Mouse (Mus musculus) liver, adult 2 months (tissue): ENCODE data around the gene Epb41l4b. TPM values are rescaled to one million over a fixed set of nuclear protein-coding genes. Genes with fewer than 3 reads are reported as not detected.

Source experiments
- DNase-seq: peaks from one replicate; pipeline ENCODE4 v3.0.0-alpha.2; 2011; ENCODE audit warnings: low read depth, low spot score; ENCODE audit errors: extremely low read depth
- H3K27ac ChIP-seq: fragments of 200-500 bp; replicated peaks from 2 replicates; pipeline ENCODE4 v1.5.1; 2012; ENCODE audit warnings: low read depth, mild to moderate bottlenecking, control low read depth, inconsistent platforms, low read length; ENCODE audit not compliant: insufficient read depth
- H3K27me3 ChIP-seq: fragments of 200-500 bp; 2 replicates; pipeline ENCODE4 v1.6.1; 2012; ENCODE audit warnings: mild to moderate bottlenecking, moderate library complexity, low read length, inconsistent platforms; ENCODE audit not compliant: control insufficient read depth, insufficient read depth
- H3K36me3 ChIP-seq: fragments of 200-500 bp; 2 replicates; pipeline ENCODE4 v1.6.1; 2012; ENCODE audit warnings: low read length, inconsistent platforms; ENCODE audit not compliant: control insufficient read depth, insufficient read depth
- H3K4me1 ChIP-seq: fragments of 200-500 bp; 2 replicates; pipeline ENCODE4 v1.6.1; 2011; ENCODE audit warnings: low read length; ENCODE audit not compliant: control insufficient read depth, insufficient read depth
- H3K4me3 ChIP-seq: fragments of 200-500 bp; 2 replicates; pipeline ENCODE4 v1.5.1; 2011; ENCODE audit warnings: low read depth, mild to moderate bottlenecking, control low read depth, low read length, moderate library complexity; ENCODE audit not compliant: insufficient read depth
- H3K79me2 ChIP-seq: fragments of 200-500 bp; 2 replicates; pipeline ENCODE4 v1.6.1; 2012; ENCODE audit warnings: inconsistent platforms, mild to moderate bottlenecking, low read length, moderate library complexity; ENCODE audit not compliant: control insufficient read depth, insufficient read depth
- H3K9ac ChIP-seq: fragments of 200-500 bp; 2 replicates; pipeline ENCODE4 v1.6.1; 2012; ENCODE audit warnings: low read depth, mild to moderate bottlenecking, control low read depth, inconsistent platforms, low read length
- CTCF ChIP-seq: fragments of 200-500 bp; IDR thresholded peaks from 2 replicates; pipeline ENCODE4 v1.5.1; 2011; ENCODE audit warnings: low read depth, low read length, control low read depth
- POLR2A ChIP-seq: fragments of 200-500 bp; IDR thresholded peaks from 2 replicates; pipeline ENCODE4 v1.6.1; 2011; ENCODE audit warnings: low read length, control low read depth; ENCODE audit not compliant: insufficient read depth; ENCODE audit errors: extremely low read depth
- WGBS: fragments of 180-500 bp; shearing (Covaris S2); methylation state at CpG from one replicate; pipeline ENCODE4 v1.1.7; 2018; 5-methylcytosine and 5-hydroxymethylcytosine counted together
- polyA plus RNA-seq: library from polyadenylated mRNA; depleted of rRNA; stranded (reverse); fragments of >200 nt; gene quantifications from 2 replicates; pipeline ENCODE4 v1.2.3, GENCODE M21; 2012
- total RNA-seq: library from RNA; depleted of rRNA; stranded (reverse); fragments of >200 nt; gene quantifications from 2 replicates; pipeline ENCODE4 v1.2.3, GENCODE M21; 2014

Gene Epb41l4b
- total and polyA plus RNA-seq, 2 experiments, result 33.9 to 44.7 TPM

DNA sequence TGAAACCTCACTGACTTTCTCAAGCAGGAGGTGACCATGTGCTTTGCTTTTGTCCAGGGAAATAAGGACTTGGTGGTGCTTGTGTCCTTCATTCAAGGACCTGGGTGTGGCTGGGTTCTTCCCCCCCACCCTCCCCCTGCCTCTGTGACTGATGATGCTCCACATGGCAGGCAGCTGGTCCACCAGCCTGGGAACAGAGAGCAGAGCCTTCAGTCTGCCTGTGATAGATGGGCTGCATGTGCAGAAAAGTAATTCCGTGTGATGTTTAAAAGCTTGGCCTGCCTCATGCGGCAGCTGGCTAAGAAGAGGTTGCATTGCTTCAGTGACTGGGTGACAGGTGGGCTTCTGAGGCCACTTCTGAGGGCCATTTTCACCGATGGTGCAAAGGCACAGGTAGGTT is 140.5 kb downstream of the Epb41l4b start:
- no peak for DNase-seq
- Histone ChIP-seq H3K4me3 (no peak overlapping the region), H3K4me1 (no peaks in the 10 kb centered on the region), H3K36me3 (no peaks in the 10 kb centered on the region), H3K27ac (no peak overlapping the region), H3K79me2 (no peaks in the 10 kb centered on the region), H3K27me3 (no peaks in the 10 kb centered on the region), H3K9ac (no peak overlapping the region)
- 80% methylated on average over 3 of the region's 3 CpGs for WGBS
- TF ChIP-seq CTCF (no peak), POLR2A (no peak)

DNA sequence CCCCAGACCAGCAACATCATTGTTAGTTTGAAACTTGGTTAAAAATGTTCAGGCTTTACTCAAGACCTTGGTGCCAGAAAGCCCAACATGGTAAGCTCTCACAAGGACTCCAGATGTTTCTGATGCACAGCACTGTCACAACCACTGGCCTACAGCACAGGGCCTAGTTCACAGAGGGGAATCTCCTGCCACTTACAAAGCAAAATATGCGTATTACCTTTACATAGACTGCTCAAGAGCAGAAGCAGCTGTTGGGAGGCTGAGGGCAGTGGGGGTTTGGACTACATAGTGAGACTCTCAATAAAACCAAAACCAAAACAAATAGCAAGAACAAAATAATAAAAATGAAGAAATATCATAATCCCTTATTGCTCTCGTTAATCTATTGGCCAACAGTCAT is 141.8 kb downstream of the Epb41l4b start:
- Histone ChIP-seq H3K27ac (no peak overlapping the region), H3K27me3 (no peaks in the 10 kb centered on the region), H3K9ac (no peak overlapping the region), H3K4me1 (no peaks in the 10 kb centered on the region), H3K4me3 (no peak overlapping the region), H3K36me3 (no peaks in the 10 kb centered on the region), H3K79me2 (no peaks in the 10 kb centered on the region)
- no peak for DNase-seq
- TF ChIP-seq CTCF (no peak), POLR2A (no peak)
- 96% methylated on average over 2 of the region's 2 CpGs for WGBS

DNA sequence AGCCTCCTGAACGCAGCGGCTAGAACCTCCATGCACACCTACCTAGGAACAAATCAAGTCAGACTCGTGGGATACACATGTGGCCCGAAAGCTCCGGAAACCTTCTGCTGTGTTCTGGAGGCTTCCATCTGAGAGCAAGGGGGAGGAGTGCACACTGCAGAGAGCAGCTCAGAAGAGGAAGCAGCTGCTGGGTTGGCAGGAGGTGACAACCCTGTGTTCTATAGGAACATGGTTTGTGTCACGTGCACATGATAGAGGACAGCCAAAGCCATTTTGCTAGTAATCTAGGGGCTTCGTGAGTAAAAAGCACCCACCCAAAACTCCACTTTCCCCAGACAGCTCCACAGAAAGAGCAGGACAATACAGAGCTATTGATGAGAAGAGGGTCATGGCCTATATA is 149.9 kb downstream of the Epb41l4b start:
- no peak for TF ChIP-seq CTCF
- TF ChIP-seq POLR2A, result no peak
- no peaks in the 10 kb centered on the region for H3K4me1 ChIP-seq
- no peaks in the 10 kb centered on the region for H3K79me2 ChIP-seq
- no peak overlapping the region for H3K4me3 ChIP-seq
- no peak overlapping the region for H3K9ac ChIP-seq
- DNase-seq, result no peak
- no peaks in the 10 kb centered on the region for H3K36me3 ChIP-seq
- WGBS, result 82% methylated on average over 7 of the region's 7 CpGs
- peaks cover 11% of the 10 kb centered on the region for H3K27me3 ChIP-seq
- H3K27ac ChIP-seq, result no peak overlapping the region

DNA sequence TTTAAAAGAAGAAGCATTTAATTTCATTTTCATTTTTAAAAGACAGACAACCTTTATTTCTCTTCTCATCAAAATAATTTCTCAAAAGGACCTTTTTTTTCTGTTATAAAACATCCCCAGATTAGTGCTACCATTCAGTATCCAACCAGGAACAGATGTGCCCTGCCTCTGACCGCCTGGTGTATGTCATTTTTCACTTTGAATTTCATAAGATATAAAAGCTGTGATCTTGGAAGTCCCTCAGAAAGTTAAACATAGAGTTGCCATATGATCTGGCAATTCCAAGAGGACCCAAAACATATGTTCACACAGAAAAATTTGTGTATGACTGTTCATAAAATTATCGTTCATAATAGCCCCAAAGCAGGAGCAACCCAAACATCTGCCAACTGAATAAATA is 151.3 kb downstream of the Epb41l4b start:
- H3K27ac ChIP-seq, result no peak overlapping the region
- H3K36me3 ChIP-seq, result no peaks in the 10 kb centered on the region
- H3K9ac ChIP-seq, result no peak overlapping the region
- peaks cover 13% of the 10 kb centered on the region for H3K27me3 ChIP-seq
- 79% methylated on average over 2 of the region's 2 CpGs for WGBS
- no peaks in the 10 kb centered on the region for H3K4me1 ChIP-seq
- DNase-seq, result no peak
- no peak overlapping the region for H3K4me3 ChIP-seq
- H3K79me2 ChIP-seq, result no peaks in the 10 kb centered on the region
- no peak for TF ChIP-seq CTCF
- no peak for TF ChIP-seq POLR2A

DNA sequence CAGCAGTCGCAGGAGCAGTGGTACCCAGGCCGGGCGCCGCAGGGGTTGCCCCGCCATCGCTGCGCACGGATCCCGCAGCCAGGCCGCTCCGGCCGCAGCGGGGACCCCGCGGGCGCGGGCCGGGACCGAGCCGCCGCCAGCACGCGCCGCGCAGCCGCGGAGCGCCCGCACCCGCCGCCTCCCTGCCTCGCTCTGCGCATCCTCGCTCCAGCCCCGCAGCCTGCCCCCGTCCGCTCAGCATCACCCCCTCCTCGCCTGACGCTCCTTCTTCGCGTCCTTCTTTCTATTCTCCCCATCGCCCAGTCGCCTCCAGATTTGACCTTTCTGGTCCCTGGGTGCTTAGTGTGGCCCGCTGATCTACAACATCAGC is 153.0 kb downstream of the Epb41l4b start, which contains the start of gene Frrs1l:
Gene Frrs1l (minus strand): TSS at position 177 of the 370 bp plus-strand sequence.
- Histone ChIP-seq H3K4me3 (no peak within 1 kb of the TSS), H3K4me1 (no peaks in the 10 kb centered on the region), H3K9ac (no peak within 1 kb of the TSS), H3K27ac (no peak within 1 kb of the TSS), H3K36me3 (no peaks in the 10 kb centered on the region), H3K79me2 (no peaks in the 10 kb centered on the region), H3K27me3 (peaks cover 13% of the 10 kb centered on the region)
- TF ChIP-seq POLR2A, result no peak
- TF ChIP-seq CTCF, result no peak
- no peak for DNase-seq
- 2% methylated on average over 44 of the region's 44 CpGs for WGBS

DNA sequence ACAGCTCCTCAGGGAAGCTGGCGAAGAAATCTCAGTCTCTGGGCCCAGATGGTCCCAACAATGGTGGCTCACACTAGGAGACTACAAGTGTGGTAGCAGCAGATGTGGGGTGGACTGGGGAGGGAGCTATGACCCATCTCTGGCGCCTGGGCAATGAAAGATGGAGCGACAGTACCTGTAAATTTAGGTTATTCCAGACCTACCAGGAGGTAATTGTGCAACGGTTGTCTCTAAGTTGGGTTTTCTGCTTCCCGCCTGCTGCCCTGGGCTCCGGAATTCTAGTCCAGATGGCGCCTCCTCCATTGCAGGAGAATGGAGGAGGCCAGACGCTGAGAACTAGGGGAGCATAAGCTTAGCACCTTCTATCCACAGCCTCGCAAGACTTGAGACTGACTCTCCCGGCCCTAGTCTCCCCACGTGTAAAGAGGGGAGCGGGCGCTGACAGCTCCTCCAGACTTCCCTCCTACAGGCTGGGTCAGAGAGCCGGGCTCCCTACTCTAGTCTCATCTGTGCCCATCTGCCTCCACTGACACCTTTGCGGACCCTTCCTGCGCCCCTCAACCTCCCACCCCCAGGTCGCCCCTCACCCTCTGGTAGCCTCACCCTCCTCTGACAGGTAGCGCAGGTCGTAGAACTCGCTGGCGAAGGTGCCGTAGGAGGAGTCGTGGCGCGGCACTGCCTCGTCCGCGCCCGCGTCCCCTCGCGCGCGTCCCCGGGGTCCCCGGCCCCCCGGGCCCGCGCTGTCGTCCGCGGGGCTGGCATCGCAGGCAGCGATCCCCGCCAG is 153.6 kb downstream of the Epb41l4b start:
- no peak for TF ChIP-seq CTCF
- TF ChIP-seq POLR2A, result no peak
- DNase-seq, result no peak
- Histone ChIP-seq H3K27me3 (peaks cover 13% of the 10 kb centered on the region), H3K36me3 (no peaks in the 10 kb centered on the region), H3K4me1 (no peaks in the 10 kb centered on the region), H3K9ac (no peak overlapping the region), H3K79me2 (no peaks in the 10 kb centered on the region), H3K27ac (no peak overlapping the region), H3K4me3 (no peak overlapping the region)
- WGBS, result 11% methylated on average over 45 of the region's 45 CpGs
